Mouse (Mus musculus): ENCODE measurements at regions not wholly inside any gene's neighbourhood (a gene's known extent, or its start where the extent isn't known, plus 50 kb on each side); places are given as distances from the start of the nearest gene placed in this dataset.

GRCm38 (mm10) chr14:46706462-46706861 lies 53.9 kb upstream of the Cdkn3 start:
- WGBS: 48% methylated on average over 4 of the region's 4 CpGs
- Histone ChIP-seq H3K9me3 (no peaks in the 10 kb centered on the region), H3K9ac (no peak overlapping the region), H3K4me2 (no peak overlapping the region), H3K36me3 (replicated peaks) (no peaks in the 10 kb centered on the region), H3K27me3 (replicated peaks) (no peaks in the 10 kb centered on the region; the same call in 1 of the 2 replicates), H3K27ac (no peak overlapping the region), H3K4me1 (peaks cover 4% of the 10 kb centered on the region; the same call in 1 of the 2 replicates), H3K4me3 (no peak overlapping the region)
- ATAC-seq (replicated peaks): 0 out of 2 replicates have a peak, but pooled peaks have one; percentile 5

GRCm38 (mm10) chr14:46704316-46704751 lies 56.0 kb upstream of the Cdkn3 start:
- no peaks in the 10 kb centered on the region; the same call in 1 of the 2 replicates for H3K27me3 ChIP-seq (replicated peaks)
- no peak overlapping the region for H3K4me3 ChIP-seq
- H3K9me3 ChIP-seq: no peaks in the 10 kb centered on the region
- no peak overlapping the region for H3K9ac ChIP-seq
- no peaks in the 10 kb centered on the region; the same call in 1 of the 2 replicates for H3K4me1 ChIP-seq
- ATAC-seq (replicated peaks): no peak
- H3K4me2 ChIP-seq: no peak overlapping the region
- H3K36me3 ChIP-seq (replicated peaks): no peaks in the 10 kb centered on the region
- WGBS: 83% methylated on average over 9 of the region's 9 CpGs
- no peak overlapping the region for H3K27ac ChIP-seq

- no peak overlapping the region for H3K4me3 ChIP-seq
- no peaks in the 10 kb centered on the region; the same call in 1 of the 2 replicates for H3K27me3 ChIP-seq (replicated peaks)
- H3K27ac ChIP-seq: no peak overlapping the region
- 25% methylated on average over 17 of the region's 17 CpGs for WGBS
- H3K9me3 ChIP-seq: no peaks in the 10 kb centered on the region
- H3K9ac ChIP-seq: no peak overlapping the region
- H3K4me1 ChIP-seq: no peaks in the 10 kb centered on the region; the same call in 1 of the 2 replicates
- ATAC-seq (replicated peaks): peak; percentile 51
- H3K36me3 ChIP-seq (replicated peaks): no peaks in the 10 kb centered on the region
- H3K4me2 ChIP-seq: no peak overlapping the region
Observed at GRCm38 (mm10) chr14:46702669-46703435, 57.5 kb upstream of the Cdkn3 start.

GRCm38 (mm10) chr14:46692571-46692970 lies 67.8 kb upstream of the Cdkn3 start:
- ATAC-seq (replicated peaks): no peak
- H3K36me3 ChIP-seq (replicated peaks): no peaks in the 10 kb centered on the region
- no peaks in the 10 kb centered on the region for H3K9me3 ChIP-seq
- no peaks in the 10 kb centered on the region for H3K4me1 ChIP-seq
- H3K27ac ChIP-seq: no peak overlapping the region
- H3K9ac ChIP-seq: no peak overlapping the region
- H3K4me3 ChIP-seq: no peak overlapping the region
- 95% methylated on average over 7 of the region's 7 CpGs for WGBS
- H3K4me2 ChIP-seq: no peak overlapping the region
- no peaks in the 10 kb centered on the region for H3K27me3 ChIP-seq (replicated peaks)

- Histone ChIP-seq H3K27ac (no peak overlapping the region), H3K9ac (no peak overlapping the region), H3K4me3 (no peak overlapping the region), H3K4me2 (no peak overlapping the region), H3K36me3 (replicated peaks) (no peaks in the 10 kb centered on the region), H3K4me1 (no peaks in the 10 kb centered on the region), H3K27me3 (replicated peaks) (no peaks in the 10 kb centered on the region), H3K9me3 (no peaks in the 10 kb centered on the region)
- ATAC-seq (replicated peaks): no peak
- WGBS: 86% methylated on average over 2 of the region's 2 CpGs
Observed at GRCm38 (mm10) chr14:46692067-46692466, 68.3 kb upstream of the Cdkn3 start.

- Histone ChIP-seq H3K9me3 (no peaks in the 10 kb centered on the region), H3K4me2 (no peak overlapping the region), H3K36me3 (replicated peaks) (no peaks in the 10 kb centered on the region), H3K4me1 (no peaks in the 10 kb centered on the region), H3K9ac (no peak overlapping the region), H3K4me3 (no peak overlapping the region), H3K27me3 (replicated peaks) (no peaks in the 10 kb centered on the region), H3K27ac (no peak overlapping the region)
- 85% methylated on average over 6 of the region's 6 CpGs for WGBS
- ATAC-seq (replicated peaks): no peak
Observed at GRCm38 (mm10) chr14:46682728-46683127, 77.6 kb upstream of the Cdkn3 start.

GRCm38 (mm10) chr14:46678935-46679334 lies 81.4 kb upstream of the Cdkn3 start:
- 80% methylated on average over 4 of the region's 4 CpGs for WGBS
- ATAC-seq (replicated peaks): no peak

GRCm38 (mm10) chr14:46671482-46672225 lies 88.7 kb upstream of the Cdkn3 start:
- 87% methylated on average over 9 of the region's 9 CpGs for WGBS
- Histone ChIP-seq H3K27ac (no peak overlapping the region), H3K4me2 (no peak overlapping the region), H3K36me3 (replicated peaks) (no peaks in the 10 kb centered on the region), H3K9ac (no peak overlapping the region), H3K27me3 (replicated peaks) (no peaks in the 10 kb centered on the region), H3K4me1 (no peaks in the 10 kb centered on the region), H3K9me3 (no peaks in the 10 kb centered on the region), H3K4me3 (no peak overlapping the region)
- no peak for ATAC-seq (replicated peaks)

More at GRCm38 (mm10) chr14:46678935-46679334, 81.4 kb upstream of the Cdkn3 start:
- no peaks in the 10 kb centered on the region for H3K9me3 ChIP-seq
- H3K9ac ChIP-seq: no peak overlapping the region
- H3K4me3 ChIP-seq: no peak overlapping the region
- H3K27me3 ChIP-seq (replicated peaks): no peaks in the 10 kb centered on the region
- no peaks in the 10 kb centered on the region for H3K4me1 ChIP-seq
- H3K27ac ChIP-seq: no peak overlapping the region
- no peaks in the 10 kb centered on the region for H3K36me3 ChIP-seq (replicated peaks)
- H3K4me2 ChIP-seq: no peak overlapping the region

GRCm38 (mm10) chr14:46671062-46671461 lies 89.3 kb upstream of the Cdkn3 start:
- Histone ChIP-seq H3K4me1 (no peaks in the 10 kb centered on the region), H3K27me3 (replicated peaks) (no peaks in the 10 kb centered on the region), H3K9ac (no peak overlapping the region), H3K9me3 (no peaks in the 10 kb centered on the region), H3K36me3 (replicated peaks) (no peaks in the 10 kb centered on the region), H3K4me2 (no peak overlapping the region), H3K4me3 (no peak overlapping the region), H3K27ac (no peak overlapping the region)
- 98% methylated on average over 2 of the region's 2 CpGs for WGBS
- no peak for ATAC-seq (replicated peaks)

- H3K9ac ChIP-seq: no peak overlapping the region
- no peak overlapping the region for H3K4me2 ChIP-seq
- no peak overlapping the region for H3K27ac ChIP-seq
- 84% methylated on average over 20 of the region's 20 CpGs for WGBS
- no peak overlapping the region for H3K4me3 ChIP-seq
- no peaks in the 10 kb centered on the region for H3K36me3 ChIP-seq (replicated peaks)
- no peaks in the 10 kb centered on the region for H3K4me1 ChIP-seq
- no peaks in the 10 kb centered on the region for H3K27me3 ChIP-seq (replicated peaks)
- ATAC-seq (replicated peaks): no peak
- H3K9me3 ChIP-seq: no peaks in the 10 kb centered on the region
Observed at GRCm38 (mm10) chr14:46670221-46671046, 89.9 kb upstream of the Cdkn3 start.

- H3K4me3 ChIP-seq: no peak overlapping the region
- H3K9me3 ChIP-seq: no peaks in the 10 kb centered on the region
- ATAC-seq (replicated peaks): no peak
- WGBS: 89% methylated on average over 3 of the region's 3 CpGs
- H3K27ac ChIP-seq: no peak overlapping the region
- no peak overlapping the region for H3K9ac ChIP-seq
- no peaks in the 10 kb centered on the region for H3K36me3 ChIP-seq (replicated peaks)
- no peaks in the 10 kb centered on the region for H3K4me1 ChIP-seq
- H3K4me2 ChIP-seq: no peak overlapping the region
- no peaks in the 10 kb centered on the region for H3K27me3 ChIP-seq (replicated peaks)
Observed at GRCm38 (mm10) chr14:46668275-46668674, 92.1 kb upstream of the Cdkn3 start.

GRCm38 (mm10) chr14:46664305-46664704 lies 96.0 kb upstream of the Cdkn3 start:
- peaks cover 14% of the 10 kb centered on the region for H3K4me1 ChIP-seq
- H3K4me2 ChIP-seq: no peak overlapping the region
- no peaks in the 10 kb centered on the region for H3K27me3 ChIP-seq (replicated peaks)
- H3K36me3 ChIP-seq (replicated peaks): no peaks in the 10 kb centered on the region
- 70% methylated on average over 6 of the region's 6 CpGs for WGBS
- ATAC-seq (replicated peaks): no peak
- H3K4me3 ChIP-seq: no peak overlapping the region
- H3K27ac ChIP-seq: no peak overlapping the region
- no peak overlapping the region for H3K9ac ChIP-seq
- no peaks in the 10 kb centered on the region for H3K9me3 ChIP-seq
